Mouse (Mus musculus) embryonic facial prominence, embryonic 11.5 days (tissue): ENCODE data around the gene Zc3h7b. TPM values are rescaled to one million over a fixed set of nuclear protein-coding genes. Genes with fewer than 3 reads are reported as not detected.

Experiments used
- ATAC-seq: fragments of 200-750 bp; cut with Nextera tagmentation; replicated peaks from 2 replicates; pipeline ENCODE4 v1.8.0; 2017; ENCODE audit warnings: low read depth; ENCODE audit not compliant: insufficient number of reproducible peaks, low FRiP score, low TSS enrichment
- DNase-seq: peaks from one replicate; pipeline ENCODE4 v3.0.0-alpha.2; 2015; ENCODE audit warnings: low spot score
- H3K27ac ChIP-seq: fragments of 300-500 bp; sonication (generic); replicated peaks from 2 replicates; pipeline ENCODE4 v1.5.1; 2014; ENCODE audit warnings: mild to moderate bottlenecking, low read depth, low read length, control low read depth
- H3K27me3 ChIP-seq: fragments of 300-500 bp; sonication (generic); 2 replicates; pipeline ENCODE4 v1.6.1; 2014; ENCODE audit warnings: mild to moderate bottlenecking, low read length, moderate library complexity, mixed read lengths; ENCODE audit not compliant: control insufficient read depth, insufficient read depth
- H3K36me3 ChIP-seq: fragments of 300-500 bp; sonication (generic); replicated peaks from 2 replicates; pipeline ENCODE4 v1.6.1; 2014; ENCODE audit warnings: low read depth, mild to moderate bottlenecking, low read length, moderate library complexity, mixed read lengths; ENCODE audit not compliant: control insufficient read depth, insufficient read depth
- H3K4me1 ChIP-seq: fragments of 300-500 bp; sonication (generic); 2 replicates; pipeline ENCODE4 v1.6.1; 2014; ENCODE audit warnings: low read length, mixed read lengths; ENCODE audit not compliant: control insufficient read depth, insufficient read depth
- H3K4me2 ChIP-seq: fragments of 300-500 bp; sonication (generic); 2 replicates; pipeline ENCODE4 v1.6.1; 2014; ENCODE audit warnings: low read depth, mild to moderate bottlenecking, control low read depth, low read length, moderate library complexity
- H3K4me3 ChIP-seq: fragments of 300-500 bp; sonication (generic); 2 replicates; pipeline ENCODE4 v1.5.1; 2014; ENCODE audit warnings: low read depth, low read length, control low read depth
- H3K9ac ChIP-seq: fragments of 300-500 bp; sonication (generic); replicated peaks from 2 replicates; pipeline ENCODE4 v1.6.1; 2014; ENCODE audit warnings: mild to moderate bottlenecking, control low read depth, low read length
- H3K9me3 ChIP-seq: fragments of 300-500 bp; sonication (generic); replicated peaks from 2 replicates; pipeline ENCODE4 v1.6.1; 2016; ENCODE audit warnings: mild to moderate bottlenecking, low read length, inconsistent platforms, mixed read lengths; ENCODE audit not compliant: control insufficient read depth
- WGBS: fragments of 180-500 bp; shearing (Covaris S2); extraction: QIAGEN DNeasy Blood & Tissue Kit; methylation state at CpG from one replicate; pipeline ENCODE4 v1.1.7; 2014; 5-methylcytosine and 5-hydroxymethylcytosine counted together
- polyA plus RNA-seq: library from polyadenylated mRNA; unstranded; fragments of >200 nt; fragmentation: Nextera tagmentation; extraction: Ambion mirVana; gene quantifications from 2 replicates; pipeline ENCODE4 v1.2.1, GENCODE M21; 2014

Gene Zc3h7b
- polyA plus RNA-seq, 1 experiment from 2014 or later = 39.2 TPM

- H3K4me3 ChIP-seq = no peak overlapping the region
- H3K4me2 ChIP-seq = no peak overlapping the region
- H3K27me3 ChIP-seq = no peaks in the 10 kb centered on the region
- DNase-seq (no peak), ATAC-seq (no peak)
- H3K27ac ChIP-seq = no peak overlapping the region
- no peaks in the 10 kb centered on the region for H3K36me3 ChIP-seq
- no peaks in the 10 kb centered on the region for H3K9me3 ChIP-seq
- H3K9ac ChIP-seq = 0 out of 2 replicates have a peak overlapping the region, but pooled peaks have one; percentile 3
- H3K4me1 ChIP-seq = no peaks in the 10 kb centered on the region
- 63% methylated on average over 2 of the region's 2 CpGs for WGBS
Measured at GRCm38 (mm10) chr15:81808799-81809198, 63.9 kb downstream of the Zc3h7b start.

- 59% methylated on average over 1 of the region's 1 CpGs for WGBS
- no peak overlapping the region for H3K9ac ChIP-seq
Measured at GRCm38 (mm10) chr15:81809550-81809949, 64.7 kb downstream of the Zc3h7b start.

GRCm38 (mm10) chr15:81810150-81810549, 65.3 kb downstream of the Zc3h7b start:
- ATAC-seq = no peak

More at GRCm38 (mm10) chr15:81809550-81809949, 64.7 kb downstream of the Zc3h7b start:
- no peaks in the 10 kb centered on the region for H3K36me3 ChIP-seq
- no peak for DNase-seq
- no peak overlapping the region for H3K27ac ChIP-seq
- H3K27me3 ChIP-seq = no peaks in the 10 kb centered on the region
- H3K4me2 ChIP-seq = peak overlapping the region; percentile 69; the same call in 1 of the 2 replicates
- no peak for ATAC-seq
- H3K4me3 ChIP-seq = no peak overlapping the region
- H3K9me3 ChIP-seq = no peaks in the 10 kb centered on the region
- H3K4me1 ChIP-seq = no peaks in the 10 kb centered on the region

GRCm38 (mm10) chr15:81810671-81811598, 66.1 kb downstream of the Zc3h7b start:
- Histone ChIP-seq H3K27ac (peak overlapping the region; percentile 48; the same call in 1 of the 2 replicates), H3K4me1 (no peaks in the 10 kb centered on the region), H3K27me3 (no peaks in the 10 kb centered on the region), H3K36me3 (0 out of 2 replicates have a peak, but pooled peaks cover 2% of the 10 kb centered on the region), H3K9ac (peak overlapping the region; percentile 70), H3K4me3 (peak overlapping the region; percentile 73), H3K9me3 (no peaks in the 10 kb centered on the region), H3K4me2 (peak overlapping the region; percentile 69)
- ATAC-seq (peak; percentile 97), DNase-seq (peak; percentile 98)
- WGBS = under 1% methylated on average over 76 of the region's 89 CpGs

More at GRCm38 (mm10) chr15:81810150-81810549, 65.3 kb downstream of the Zc3h7b start:
- Histone ChIP-seq H3K4me3 (peak overlapping the region; percentile 73), H3K9ac (peak overlapping the region; percentile 10), H3K36me3 (0 out of 2 replicates have a peak, but pooled peaks cover 2% of the 10 kb centered on the region), H3K4me1 (no peaks in the 10 kb centered on the region), H3K27ac (peak overlapping the region; percentile 39; the same call in 1 of the 2 replicates), H3K27me3 (no peaks in the 10 kb centered on the region), H3K9me3 (no peaks in the 10 kb centered on the region), H3K4me2 (peak overlapping the region; percentile 69)
- WGBS = under 1% methylated on average over 10 of the region's 10 CpGs
- DNase-seq = peak; percentile 64

GRCm38 (mm10) chr15:81811599-81811996, 66.7 kb downstream of the Zc3h7b start:
- Histone ChIP-seq H3K27ac (peak overlapping the region; percentile 48; the same call in 1 of the 2 replicates), H3K27me3 (no peaks in the 10 kb centered on the region), H3K9me3 (no peaks in the 10 kb centered on the region), H3K36me3 (0 out of 2 replicates have a peak, but pooled peaks cover 2% of the 10 kb centered on the region), H3K4me2 (peak overlapping the region; percentile 69), H3K4me3 (peak overlapping the region; percentile 73), H3K9ac (peak overlapping the region; percentile 70), H3K4me1 (no peaks in the 10 kb centered on the region)
- 0% methylated on average over 18 of the region's 26 CpGs for WGBS
- ATAC-seq = peak; percentile 22; the same call in 1 of the 2 replicates
- peak; percentile 59 for DNase-seq

GRCm38 (mm10) chr15:81812287-81812686, 67.4 kb downstream of the Zc3h7b start:
- no peaks in the 10 kb centered on the region for H3K4me1 ChIP-seq
- peak overlapping the region; percentile 70 for H3K9ac ChIP-seq
- ATAC-seq = no peak
- peak overlapping the region; percentile 69 for H3K4me2 ChIP-seq
- H3K9me3 ChIP-seq = no peaks in the 10 kb centered on the region
- WGBS = 42% methylated on average over 3 of the region's 3 CpGs
- H3K36me3 ChIP-seq = 0 out of 2 replicates have a peak, but pooled peaks cover 2% of the 10 kb centered on the region
- no peak overlapping the region for H3K27ac ChIP-seq
- no peaks in the 10 kb centered on the region for H3K27me3 ChIP-seq
- peak overlapping the region; percentile 73 for H3K4me3 ChIP-seq
- DNase-seq = no peak

- 65% methylated on average over 7 of the region's 7 CpGs for WGBS
- no peaks in the 10 kb centered on the region for H3K9me3 ChIP-seq
- no peak overlapping the region for H3K9ac ChIP-seq
- no peaks in the 10 kb centered on the region for H3K27me3 ChIP-seq
- H3K27ac ChIP-seq = no peak overlapping the region
- H3K36me3 ChIP-seq = 0 out of 2 replicates have a peak, but pooled peaks cover 2% of the 10 kb centered on the region
- no peaks in the 10 kb centered on the region for H3K4me1 ChIP-seq
- ATAC-seq (no peak), DNase-seq (no peak)
- no peak overlapping the region for H3K4me2 ChIP-seq
- H3K4me3 ChIP-seq = no peak overlapping the region
Measured at GRCm38 (mm10) chr15:81812696-81813631, 68.1 kb downstream of the Zc3h7b start.
